Mouse (Mus musculus): ENCODE data around the gene Fbxw7.

GRCm38 (mm10) chr3:84980158-84980557 is 165.1 kb downstream of the Fbxw7 start:
- TF ChIP-seq EP300 (IDR thresholded peaks at IDR 0.05; ENCODE audit: low read depth) (no peak), CTCF (IDR thresholded peaks at IDR 0.05; ENCODE audit: low read depth) (no peak)
